Mouse (Mus musculus) heart, embryonic 16.5 days (tissue): Measurements from ENCODE around the gene Tmcc1. TPM values are rescaled to one million over a fixed set of nuclear protein-coding genes. Genes with fewer than 3 reads are reported as not detected.
"Not testable (repeated sequence)": the region's sequence is repeated elsewhere in the genome, so short reads cannot be mapped to it uniquely, and the experiment has no call there.

ENCODE experiments used
- ATAC-seq: fragments of 200-750 bp; cut with Nextera tagmentation; replicated peaks from 2 replicates; pipeline ENCODE4 v1.8.0; 2017; ENCODE audit warnings: moderate number of reproducible peaks; ENCODE audit not compliant: insufficient read depth, low FRiP score; ENCODE audit errors: extremely low read depth
- H3K27ac ChIP-seq: fragments of 300-500 bp; sonication (generic); 2 replicates; pipeline ENCODE4 v1.5.1; 2014; ENCODE audit warnings: mild to moderate bottlenecking, low read length, control low read depth, moderate library complexity
- H3K27me3 ChIP-seq: fragments of 300-500 bp; sonication (generic); 2 replicates; pipeline ENCODE4 v1.6.1; 2014; ENCODE audit warnings: low read length, mixed read lengths; ENCODE audit not compliant: control insufficient read depth, insufficient read depth
- H3K36me3 ChIP-seq: fragments of 300-500 bp; sonication (generic); 2 replicates; pipeline ENCODE4 v1.6.1; 2014; ENCODE audit not compliant: control insufficient read depth, insufficient read depth
- H3K4me1 ChIP-seq: fragments of 300-500 bp; sonication (generic); 2 replicates; pipeline ENCODE4 v1.6.1; 2014; ENCODE audit warnings: low read length, mixed read lengths; ENCODE audit not compliant: control insufficient read depth, insufficient read depth
- H3K4me2 ChIP-seq: fragments of 300-500 bp; sonication (generic); 2 replicates; pipeline ENCODE4 v1.6.1; 2014; ENCODE audit warnings: low read depth, mild to moderate bottlenecking, control low read depth, low read length
- H3K4me3 ChIP-seq: fragments of 300-500 bp; sonication (generic); 2 replicates; pipeline ENCODE4 v1.5.1; 2014; ENCODE audit warnings: mild to moderate bottlenecking, control low read depth, low read length
- H3K9ac ChIP-seq: fragments of 300-500 bp; sonication (generic); 2 replicates; pipeline ENCODE4 v1.6.1; 2014; ENCODE audit warnings: low read length, control low read depth
- H3K9me3 ChIP-seq: fragments of 300-500 bp; sonication (generic); replicated peaks from 2 replicates; pipeline ENCODE4 v1.6.1; 2016; ENCODE audit warnings: low read length; ENCODE audit not compliant: control insufficient read depth
- WGBS: fragments of 180-500 bp; shearing (Covaris S2); extraction: QIAGEN DNeasy Blood & Tissue Kit; methylation state at CpG from one replicate; pipeline ENCODE4 v1.1.7; 2014; 5-methylcytosine and 5-hydroxymethylcytosine counted together
- polyA plus RNA-seq: library from polyadenylated mRNA; unstranded; fragments of >200 nt; fragmentation: Nextera tagmentation; extraction: Ambion mirVana; gene quantifications from 2 replicates; pipeline ENCODE4 v1.2.1, GENCODE M21; 2015

Gene Tmcc1
- polyA plus RNA-seq, 1 experiment from 2014 or later, result 13.3 TPM

GRCm38 (mm10) chr6:116133756-116134155 lies 59.5 kb downstream of the Tmcc1 start:
- no peak overlapping the region for H3K4me3 ChIP-seq
- 74% methylated on average over 8 of the region's 8 CpGs for WGBS
- ATAC-seq, result no peak
- no peaks in the 10 kb centered on the region for H3K9me3 ChIP-seq
- H3K4me1 ChIP-seq, result peaks cover 2% of the 10 kb centered on the region; the same call in 1 of the 2 replicates
- no peaks in the 10 kb centered on the region for H3K36me3 ChIP-seq
- H3K9ac ChIP-seq, result no peak overlapping the region
- H3K27ac ChIP-seq, result no peak overlapping the region
- no peaks in the 10 kb centered on the region for H3K27me3 ChIP-seq
- H3K4me2 ChIP-seq, result no peak overlapping the region

GRCm38 (mm10) chr6:116131771-116132170 lies 61.5 kb downstream of the Tmcc1 start:
- 82% methylated on average over 1 of the region's 1 CpGs for WGBS
- H3K4me3 ChIP-seq, result no peak overlapping the region
- no peak for ATAC-seq

GRCm38 (mm10) chr6:116128710-116129109 lies 64.6 kb downstream of the Tmcc1 start:
- peaks cover 5% of the 10 kb centered on the region for H3K4me1 ChIP-seq
- H3K36me3 ChIP-seq, result no peaks in the 10 kb centered on the region
- H3K4me2 ChIP-seq, result no peak overlapping the region
- no peak overlapping the region for H3K9ac ChIP-seq
- no peaks in the 10 kb centered on the region for H3K9me3 ChIP-seq
- no peaks in the 10 kb centered on the region for H3K27me3 ChIP-seq
- ATAC-seq, result no peak
- 8% methylated on average over 1 of the region's 1 CpGs for WGBS
- H3K4me3 ChIP-seq, result no peak overlapping the region
- no peak overlapping the region for H3K27ac ChIP-seq

More at GRCm38 (mm10) chr6:116131771-116132170, 61.5 kb downstream of the Tmcc1 start:
- Histone ChIP-seq H3K9ac (no peak overlapping the region), H3K27ac (no peak overlapping the region), H3K4me2 (no peak overlapping the region), H3K36me3 (no peaks in the 10 kb centered on the region), H3K9me3 (no peaks in the 10 kb centered on the region), H3K4me1 (peaks cover 2% of the 10 kb centered on the region; the same call in 1 of the 2 replicates), H3K27me3 (no peaks in the 10 kb centered on the region)

- Histone ChIP-seq H3K9me3 (no peaks in the 10 kb centered on the region), H3K36me3 (no peaks in the 10 kb centered on the region), H3K4me2 (no peak overlapping the region), H3K27me3 (no peaks in the 10 kb centered on the region), H3K4me1 (peaks cover 5% of the 10 kb centered on the region), H3K4me3 (no peak overlapping the region), H3K27ac (no peak overlapping the region), H3K9ac (no peak overlapping the region)
- ATAC-seq, result no peak
These were observed 65.3 kb downstream of the Tmcc1 start for GRCm38 (mm10) chr6:116127918-116128443.

DNA sequence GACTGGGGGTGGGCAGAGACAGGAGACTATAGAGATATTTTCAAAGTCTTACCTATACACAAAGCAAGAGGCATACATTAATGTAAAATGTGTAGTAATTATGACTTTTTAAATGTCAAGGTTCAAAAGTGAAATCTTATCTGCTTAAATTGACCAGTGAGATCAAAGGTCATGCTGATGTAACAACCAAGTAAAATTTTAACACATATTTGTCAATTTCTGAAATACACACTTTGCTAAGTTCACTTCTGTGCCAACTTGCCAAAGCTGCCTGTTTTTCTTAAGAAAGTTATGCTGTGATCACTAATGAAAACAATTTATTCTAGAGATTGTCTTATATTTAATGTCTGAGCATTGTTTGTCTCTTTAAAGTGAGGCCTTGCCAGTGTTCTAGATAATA lies 66.7 kb downstream of the Tmcc1 start:
- H3K9me3 ChIP-seq, result no peaks in the 10 kb centered on the region
- no peak for ATAC-seq
- no peak overlapping the region for H3K4me3 ChIP-seq
- peaks cover 5% of the 10 kb centered on the region for H3K4me1 ChIP-seq
- no peak overlapping the region for H3K9ac ChIP-seq
- no peak overlapping the region for H3K27ac ChIP-seq
- H3K4me2 ChIP-seq, result no peak overlapping the region
- no peaks in the 10 kb centered on the region; the same call in 1 of the 2 replicates for H3K36me3 ChIP-seq
- no peaks in the 10 kb centered on the region for H3K27me3 ChIP-seq

DNA sequence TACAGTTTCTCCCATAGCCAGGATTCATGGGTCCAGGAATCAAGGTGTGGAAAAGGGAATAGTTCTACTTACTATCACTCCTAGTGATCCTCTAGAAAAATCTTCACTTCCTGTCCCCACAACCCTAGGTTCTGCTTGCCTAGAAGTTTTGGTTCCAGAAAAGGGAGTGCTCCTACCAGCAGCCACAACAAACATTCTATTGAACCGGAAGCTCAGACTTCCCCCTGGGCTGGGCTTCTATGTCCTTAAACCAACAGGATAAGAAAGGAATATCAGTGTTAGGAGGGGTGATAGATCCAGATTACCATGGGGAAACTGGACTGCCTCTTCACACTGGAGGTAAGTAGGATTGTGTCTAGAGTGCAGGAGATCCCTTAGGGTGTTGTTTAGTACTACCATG lies 70.4 kb downstream of the Tmcc1 start:
- Histone ChIP-seq H3K4me1 (peaks cover 5% of the 10 kb centered on the region), H3K9ac (no peak overlapping the region), H3K27ac (no peak overlapping the region), H3K36me3 (peaks cover 3% of the 10 kb centered on the region; the same call in 1 of the 2 replicates), H3K4me3 (no peak overlapping the region), H3K27me3 (no peaks in the 10 kb centered on the region), H3K9me3 (no peaks in the 10 kb centered on the region), H3K4me2 (no peak overlapping the region)
- WGBS, result 71% methylated on average over 1 of the region's 1 CpGs
- no peak for ATAC-seq

DNA sequence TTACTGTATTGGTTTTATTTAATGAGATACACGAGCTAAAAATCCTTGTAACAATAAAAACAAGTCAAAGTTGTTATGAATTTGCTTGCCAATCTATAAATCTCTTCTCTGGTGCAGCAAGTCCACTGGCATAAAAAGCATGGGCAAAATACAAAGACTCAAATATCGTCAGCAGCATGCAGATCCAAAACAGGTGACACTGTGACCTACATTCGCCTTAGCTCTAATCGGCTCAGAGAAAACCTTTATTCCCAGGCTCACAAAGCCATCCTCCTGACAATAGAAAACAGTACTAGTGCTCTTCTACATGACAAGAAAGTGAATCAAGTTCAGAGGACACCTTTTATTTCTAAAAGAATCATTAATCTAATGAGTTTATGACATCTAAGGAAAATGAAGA lies 73.6 kb downstream of the Tmcc1 start:
- no peak for ATAC-seq
- Histone ChIP-seq H3K9me3 (no peaks in the 10 kb centered on the region), H3K36me3 (peaks cover 3% of the 10 kb centered on the region; the same call in 1 of the 2 replicates), H3K4me1 (no peaks in the 10 kb centered on the region), H3K9ac (no peak overlapping the region), H3K27ac (no peak overlapping the region), H3K4me2 (no peak overlapping the region), H3K4me3 (no peak overlapping the region), H3K27me3 (no peaks in the 10 kb centered on the region)
- WGBS, result 81% methylated on average over 4 of the region's 4 CpGs

- not testable (repeated sequence) for H3K27me3 ChIP-seq, H3K36me3 ChIP-seq, ATAC-seq, H3K9me3 ChIP-seq, H3K4me2 ChIP-seq, H3K4me1 ChIP-seq, H3K27ac ChIP-seq, H3K9ac ChIP-seq, H3K4me3 ChIP-seq
- WGBS, result 95% methylated on average over 6 of the region's 6 CpGs
These were observed 76.7 kb downstream of the Tmcc1 start for GRCm38 (mm10) chr6:116116634-116117033.

GRCm38 (mm10) chr6:116110588-116110987 lies 82.7 kb downstream of the Tmcc1 start:
- WGBS, result 79% methylated on average over 4 of the region's 4 CpGs

More at GRCm38 (mm10) chr6:116110588-116110987, 82.7 kb downstream of the Tmcc1 start:
- no peaks in the 10 kb centered on the region for H3K36me3 ChIP-seq
- peaks cover 10% of the 10 kb centered on the region for H3K4me1 ChIP-seq
- no peak overlapping the region for H3K4me3 ChIP-seq
- no peak overlapping the region for H3K27ac ChIP-seq
- H3K9me3 ChIP-seq, result no peaks in the 10 kb centered on the region
- no peaks in the 10 kb centered on the region for H3K27me3 ChIP-seq
- ATAC-seq, result no peak
- no peak overlapping the region for H3K9ac ChIP-seq
- no peak overlapping the region for H3K4me2 ChIP-seq
